Comparison of ENCODE assay signal across 19 mouse cellular contexts in genomic region chr15:18925392-18926117, GRCm38 (mm10).
DNase-seq lines count a peak whose midpoint lies in the region; ATAC-seq and TF ChIP-seq lines count a peak whose summit lies in the region.
"Had no signal": no experiment of that assay in that cellular context is flagged by ENCODE, and none has a peak within 500 bp of the region (broad histone marks: within the 10 kb centered on the region; RNA-seq: fewer than 3 reads in every experiment).

No protein-coding gene starts in this region.

- no peak overlapping the region for H3K4me3 ChIP-seq in hindbrain, postnatal 0 days (ENCODE audit: low read length)
- no peak overlapping the region for H3K4me3 ChIP-seq in hindbrain, embryonic 12.5 days
- no peak overlapping the region for H3K4me3 ChIP-seq in midbrain, postnatal 0 days (ENCODE audit: low read depth, low read length)
- H3K4me3 ChIP-seq in midbrain, embryonic 13.5 days (replicated peaks) = no peak overlapping the region
- H3K4me3 ChIP-seq: embryonic facial prominence, embryonic 12.5 days; limb, embryonic 15.5 days had no signal

- H3K36me3 ChIP-seq in hindbrain, postnatal 0 days (ENCODE audit: insufficient read depth, low read length) = no peaks in the 10 kb centered on the region
- H3K36me3 ChIP-seq in hindbrain, embryonic 12.5 days = no peaks in the 10 kb centered on the region
- H3K36me3 ChIP-seq in midbrain, postnatal 0 days (ENCODE audit: insufficient read depth, low read length) = no peaks in the 10 kb centered on the region
- no peaks in the 10 kb centered on the region for H3K36me3 ChIP-seq in midbrain, embryonic 13.5 days
- H3K36me3 ChIP-seq: embryonic facial prominence, embryonic 12.5 days; limb, embryonic 15.5 days had no signal

- H3K27ac ChIP-seq in hindbrain, postnatal 0 days = no peak overlapping the region
- H3K27ac ChIP-seq in hindbrain, embryonic 12.5 days = no peak overlapping the region
- no peak overlapping the region for H3K27ac ChIP-seq in midbrain, postnatal 0 days (ENCODE audit: low read depth, low read length)
- no peak overlapping the region for H3K27ac ChIP-seq in midbrain, embryonic 13.5 days
- H3K27ac ChIP-seq: embryonic facial prominence, embryonic 12.5 days; limb, embryonic 15.5 days had no signal

- no peak overlapping the region for H3K4me2 ChIP-seq in hindbrain, postnatal 0 days (ENCODE audit: low read depth, low read length)
- H3K4me2 ChIP-seq in hindbrain, embryonic 12.5 days (replicated peaks) = no peak overlapping the region
- no peak overlapping the region for H3K4me2 ChIP-seq in midbrain, postnatal 0 days (ENCODE audit: low read depth, low read length, poor library complexity, severe bottlenecking)
- no peak overlapping the region for H3K4me2 ChIP-seq in midbrain, embryonic 13.5 days (replicated peaks)
- H3K4me2 ChIP-seq: embryonic facial prominence, embryonic 12.5 days; limb, embryonic 15.5 days had no signal

- DNase-seq in embryo, embryonic 10.5 days (ENCODE audit: low spot score) = peak; percentile 7
- DNase-seq in embryo, embryonic 11 days = no peak
- DNase-seq in hindbrain, postnatal 0 days (ENCODE audit: low spot score) = no peak
- peak; percentile 8 for DNase-seq in midbrain, postnatal 0 days (ENCODE audit: low spot score)
- DNase-seq in telencephalon, adult 2 months (ENCODE audit: low read depth, low spot score) = peak; percentile 79
- DNase-seq in gastrocnemius, adult 8-10 months (ENCODE audit: low spot score in 2 of 2) = no peak
- DNase-seq: cerebellum, adult 11 months; cerebellum, postnatal 36 days; gastrocnemius, postnatal 14 days; kidney, postnatal 10 days; lung, postnatal 10 days; right cerebral cortex, postnatal 25 days; thymus, postnatal 36 days had no signal

- peak; percentile 62 for ATAC-seq in hindbrain, postnatal 0 days
- ATAC-seq in hindbrain, embryonic 12.5 days (ENCODE audit: low FRiP score) = no peak
- ATAC-seq in midbrain, postnatal 0 days (ENCODE audit: low FRiP score) = no peak
- no peak for ATAC-seq in midbrain, embryonic 13.5 days
- ATAC-seq: intestine, postnatal 0 days; midbrain, embryonic 16.5 days had no signal

- H3K9ac ChIP-seq in hindbrain, postnatal 0 days (replicated peaks; ENCODE audit: low read length) = no peak overlapping the region
- no peak overlapping the region for H3K9ac ChIP-seq in hindbrain, embryonic 12.5 days
- no peak overlapping the region for H3K9ac ChIP-seq in midbrain, postnatal 0 days (replicated peaks; ENCODE audit: low read length, poor library complexity, severe bottlenecking)
- no peak overlapping the region for H3K9ac ChIP-seq in midbrain, embryonic 13.5 days (replicated peaks)
- H3K9ac ChIP-seq: embryonic facial prominence, embryonic 12.5 days; limb, embryonic 15.5 days had no signal

- H3K9me3 ChIP-seq in hindbrain, postnatal 0 days (ENCODE audit: low read length) = no peaks in the 10 kb centered on the region
- H3K9me3 ChIP-seq in hindbrain, embryonic 12.5 days (replicated peaks) = no peaks in the 10 kb centered on the region
- H3K9me3 ChIP-seq in midbrain, postnatal 0 days (ENCODE audit: low read length) = no peaks in the 10 kb centered on the region
- no peaks in the 10 kb centered on the region for H3K9me3 ChIP-seq in midbrain, embryonic 13.5 days
- H3K9me3 ChIP-seq: embryonic facial prominence, embryonic 12.5 days; limb, embryonic 15.5 days had no signal

- no peaks in the 10 kb centered on the region; the same call in 1 of the 2 replicates for H3K4me1 ChIP-seq in hindbrain, postnatal 0 days (ENCODE audit: insufficient read depth, low read length)
- no peaks in the 10 kb centered on the region for H3K4me1 ChIP-seq in hindbrain, embryonic 12.5 days
- no peaks in the 10 kb centered on the region for H3K4me1 ChIP-seq in midbrain, postnatal 0 days (ENCODE audit: insufficient read depth, low read length)
- H3K4me1 ChIP-seq in midbrain, embryonic 13.5 days (replicated peaks) = no peaks in the 10 kb centered on the region
- H3K4me1 ChIP-seq: embryonic facial prominence, embryonic 12.5 days; limb, embryonic 15.5 days had no signal

- H3K27me3 ChIP-seq in hindbrain, postnatal 0 days (ENCODE audit: insufficient read depth, low read length) = no peaks in the 10 kb centered on the region
- no peaks in the 10 kb centered on the region for H3K27me3 ChIP-seq in hindbrain, embryonic 12.5 days
- no peaks in the 10 kb centered on the region for H3K27me3 ChIP-seq in midbrain, postnatal 0 days (ENCODE audit: insufficient read depth, low read length)
- no peaks in the 10 kb centered on the region for H3K27me3 ChIP-seq in midbrain, embryonic 13.5 days
- H3K27me3 ChIP-seq: embryonic facial prominence, embryonic 12.5 days; limb, embryonic 15.5 days had no signal

- 78% methylated on average over 1 of the region's 1 CpGs for WGBS in hindbrain, postnatal 0 days
- 98% methylated on average over 1 of the region's 1 CpGs for WGBS in hindbrain, embryonic 12.5 days
- WGBS in midbrain, postnatal 0 days = 95% methylated on average over 1 of the region's 1 CpGs
- WGBS in midbrain, embryonic 13.5 days = 98% methylated on average over 1 of the region's 1 CpGs

- no peak for TF ChIP-seq CTCF in hindbrain, postnatal 0 days (IDR thresholded peaks at IDR 0.05; ENCODE audit: low read depth)
- no peak for TF ChIP-seq CTCF in midbrain, postnatal 0 days (IDR thresholded peaks at IDR 0.05)

Comparison
In these comparisons a context has a peak if more than half of its experiments do, and no peak if none do; other contexts are left out.
1. DNase-seq: peak in embryo, embryonic 10.5 days (single experiment), midbrain, postnatal 0 days (single experiment) and telencephalon, adult 2 months (single experiment); none in embryo, embryonic 11 days (single experiment), hindbrain, postnatal 0 days (single experiment) and gastrocnemius, adult 8-10 months (0 of 2).